Mouse (Mus musculus) thymus, adult 2 months (tissue): ENCODE results near the gene Gpr176. TPM values are rescaled to one million over a fixed set of nuclear protein-coding genes. Genes with fewer than 3 reads are reported as not detected.

ENCODE experiments used
- DNase-seq: peaks from one replicate; pipeline ENCODE4 v3.0.0; 2021
- H3K27ac ChIP-seq: fragments of 200-500 bp; 2 replicates; pipeline ENCODE4 v1.5.1; 2012; ENCODE audit warnings: low read length, control low read depth; ENCODE audit not compliant: control insufficient read depth, insufficient read depth
- H3K27me3 ChIP-seq: fragments of 200-500 bp; 2 replicates; pipeline ENCODE4 v1.6.1; 2012; ENCODE audit warnings: mild to moderate bottlenecking, low read length, moderate library complexity, mixed read lengths; ENCODE audit not compliant: control insufficient read depth, insufficient read depth
- H3K36me3 ChIP-seq: fragments of 200-500 bp; 2 replicates; pipeline ENCODE4 v1.6.1; 2012; ENCODE audit warnings: mild to moderate bottlenecking, low read length, moderate library complexity; ENCODE audit not compliant: control insufficient read depth, insufficient read depth
- H3K4me1 ChIP-seq: fragments of 200-500 bp; replicated peaks from 2 replicates; pipeline ENCODE4 v1.6.1; 2012; ENCODE audit warnings: low read length; ENCODE audit not compliant: control insufficient read depth, insufficient read depth
- H3K4me3 ChIP-seq: fragments of 200-500 bp; 2 replicates; pipeline ENCODE4 v1.5.1; 2012; ENCODE audit warnings: mild to moderate bottlenecking, low read length, control low read depth, moderate library complexity; ENCODE audit not compliant: control insufficient read depth, insufficient read depth
- CTCF ChIP-seq: fragments of 200-500 bp; IDR thresholded peaks from 2 replicates; pipeline ENCODE4 v1.5.1; 2012; ENCODE audit warnings: mild to moderate bottlenecking, control low read depth, low read length, moderate library complexity, borderline replicate concordance; ENCODE audit not compliant: control insufficient read depth, poor library complexity, insufficient read depth; ENCODE audit errors: extremely low read depth
- POLR2A ChIP-seq: fragments of 200-500 bp; IDR thresholded peaks from 2 replicates; pipeline ENCODE4 v1.6.1; 2012; ENCODE audit warnings: mild to moderate bottlenecking, low read length, control low read depth, moderate library complexity; ENCODE audit not compliant: control insufficient read depth, poor library complexity, insufficient read depth; ENCODE audit errors: extremely low read depth
- WGBS: fragments of 180-500 bp; shearing (Covaris S2); methylation state at CpG from one replicate; pipeline ENCODE4 v1.1.7; 2018; 5-methylcytosine and 5-hydroxymethylcytosine counted together
- polyA plus RNA-seq: library from polyadenylated mRNA; depleted of rRNA; stranded (reverse); fragments of >200 nt; gene quantifications from 2 replicates; pipeline ENCODE4 v1.2.3, GENCODE M21; 2012; rRNA removed

Gpr176 gene
- 0.30 and 0.55 TPM in 2 replicates for polyA plus RNA-seq

- H3K4me3 ChIP-seq = peak within 1 kb of the TSS; percentile 32
- WGBS = 2% methylated on average over 58 of the region's 59 CpGs
- no peaks in the 10 kb centered on the region for H3K36me3 ChIP-seq
- DNase-seq = peak; percentile 11
- peaks cover 13% of the 10 kb centered on the region for H3K27me3 ChIP-seq
- H3K4me1 ChIP-seq = peaks cover 17% of the 10 kb centered on the region
- TF ChIP-seq POLR2A (no peak), CTCF (no peak)
- no peak within 1 kb of the TSS for H3K27ac ChIP-seq
Observed at GRCm38 (mm10) chr2:118372901-118373571, at the start of gene Gpr176. Gene Gpr176, minus strand, starts transcription at chr2:118373419.

- H3K36me3 ChIP-seq = no peaks in the 10 kb centered on the region
- WGBS = 93% methylated on average over 8 of the region's 8 CpGs
- H3K4me1 ChIP-seq = no peaks in the 10 kb centered on the region
- DNase-seq = no peak
- H3K4me3 ChIP-seq = no peak overlapping the region
- TF ChIP-seq POLR2A (no peak), CTCF (no peak)
- H3K27me3 ChIP-seq = no peaks in the 10 kb centered on the region
- no peak overlapping the region for H3K27ac ChIP-seq
Observed at GRCm38 (mm10) chr2:118422385-118422784, 49.2 kb upstream of the Gpr176 start.

DNA sequence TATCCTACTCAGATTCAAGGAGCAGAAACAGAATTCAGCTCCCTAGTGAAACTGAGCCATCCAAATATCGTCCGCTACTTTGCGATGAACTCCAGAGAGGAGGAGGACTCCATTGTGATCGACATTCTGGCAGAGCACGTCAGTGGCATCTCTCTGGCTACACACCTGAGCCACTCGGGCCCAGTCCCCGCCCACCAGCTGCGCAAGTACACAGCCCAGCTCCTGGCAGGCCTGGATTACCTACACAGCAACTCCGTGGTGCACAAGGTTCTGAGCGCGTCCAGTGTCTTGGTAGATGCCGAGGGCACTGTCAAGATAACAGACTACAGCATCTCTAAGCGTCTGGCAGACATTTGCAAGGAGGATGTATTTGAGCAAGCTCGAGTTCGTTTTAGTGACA, 48.7 kb upstream of the Gpr176 start:
- no peaks in the 10 kb centered on the region for H3K27me3 ChIP-seq
- DNase-seq = no peak
- H3K27ac ChIP-seq = no peak overlapping the region
- H3K4me3 ChIP-seq = no peak overlapping the region
- H3K4me1 ChIP-seq = no peaks in the 10 kb centered on the region
- TF ChIP-seq CTCF = no peak
- TF ChIP-seq POLR2A = no peak
- 97% methylated on average over 15 of the region's 15 CpGs for WGBS
- no peaks in the 10 kb centered on the region for H3K36me3 ChIP-seq

GRCm38 (mm10) chr2:118418076-118418475, 44.9 kb upstream of the Gpr176 start:
- no peak for TF ChIP-seq POLR2A
- TF ChIP-seq CTCF = no peak
- Histone ChIP-seq H3K4me3 (no peak overlapping the region), H3K36me3 (no peaks in the 10 kb centered on the region), H3K27ac (no peak overlapping the region), H3K27me3 (no peaks in the 10 kb centered on the region), H3K4me1 (no peaks in the 10 kb centered on the region)
- 96% methylated on average over 4 of the region's 4 CpGs for whole genome bisulfite sequencing
- DNase-seq = no peak

DNA sequence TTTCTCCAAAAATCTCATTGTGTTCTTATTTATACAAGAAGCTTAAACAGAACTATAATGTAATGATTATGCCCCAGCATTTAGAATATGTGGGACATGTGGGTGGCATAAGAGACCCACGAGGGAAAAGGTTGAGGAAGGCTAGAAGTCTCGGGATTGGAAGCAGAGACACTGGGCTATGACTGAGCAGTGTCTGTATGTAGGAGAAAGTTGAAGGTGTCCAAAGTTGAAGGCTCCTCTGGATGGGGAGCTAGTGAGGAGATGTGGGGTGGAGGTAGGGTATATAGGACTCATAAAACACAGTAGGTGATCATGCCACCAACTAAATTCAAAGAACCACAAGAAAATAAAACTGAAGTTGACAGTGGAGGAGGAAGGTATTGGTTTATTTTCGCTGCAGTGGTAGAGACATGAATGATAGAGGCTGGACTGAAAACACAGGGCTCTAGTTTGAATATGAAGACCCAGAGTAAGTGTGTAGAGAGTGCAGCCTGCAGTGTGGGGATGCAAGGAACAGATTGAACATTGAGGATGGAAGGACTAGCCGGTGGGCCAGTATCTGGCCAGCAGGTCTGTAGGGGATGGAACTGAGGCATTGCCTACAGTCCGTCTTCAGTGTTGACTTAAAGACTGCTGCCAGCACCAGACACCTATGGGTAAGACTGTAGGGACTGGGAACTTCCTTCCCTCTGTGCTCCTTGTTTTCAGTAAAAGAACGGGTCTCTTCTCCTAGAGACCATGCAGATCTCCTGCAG, 42.6 kb upstream of the Gpr176 start:
- WGBS = 96% methylated on average over 6 of the region's 6 CpGs
- Histone ChIP-seq H3K27me3 (no peaks in the 10 kb centered on the region), H3K36me3 (no peaks in the 10 kb centered on the region), H3K27ac (no peak overlapping the region), H3K4me3 (no peak overlapping the region), H3K4me1 (no peaks in the 10 kb centered on the region)
- TF ChIP-seq CTCF (no peak), POLR2A (no peak)
- DNase-seq = no peak

DNA sequence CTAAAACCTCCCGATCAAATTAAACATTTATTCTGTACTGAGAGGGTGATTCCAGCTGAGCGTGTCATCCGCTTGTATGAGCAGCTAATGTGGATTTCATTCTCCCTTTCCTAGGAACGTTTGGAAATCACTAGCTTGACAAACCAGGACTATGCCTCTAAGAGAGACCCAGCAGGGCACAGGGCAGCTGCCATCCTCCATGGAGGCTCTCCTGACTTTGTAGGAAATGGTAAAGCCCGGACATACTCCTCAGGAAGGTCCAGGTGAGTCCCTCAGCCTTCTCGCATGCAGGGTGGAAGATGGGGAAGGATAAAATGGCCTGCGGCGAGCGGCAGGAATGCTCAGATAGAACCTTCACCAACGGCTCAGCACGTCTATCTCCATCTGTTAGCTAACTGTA, 39.6 kb upstream of the Gpr176 start:
- no peak for DNase-seq
- Histone ChIP-seq H3K4me3 (no peak overlapping the region), H3K27ac (no peak overlapping the region), H3K27me3 (no peaks in the 10 kb centered on the region), H3K36me3 (no peaks in the 10 kb centered on the region), H3K4me1 (no peaks in the 10 kb centered on the region)
- TF ChIP-seq CTCF (no peak), POLR2A (no peak)
- 97% methylated on average over 11 of the region's 11 CpGs for WGBS
